Mouse (Mus musculus): ENCODE measurements around the gene Ppp2r2d.

Ppp2r2d gene

DNA sequence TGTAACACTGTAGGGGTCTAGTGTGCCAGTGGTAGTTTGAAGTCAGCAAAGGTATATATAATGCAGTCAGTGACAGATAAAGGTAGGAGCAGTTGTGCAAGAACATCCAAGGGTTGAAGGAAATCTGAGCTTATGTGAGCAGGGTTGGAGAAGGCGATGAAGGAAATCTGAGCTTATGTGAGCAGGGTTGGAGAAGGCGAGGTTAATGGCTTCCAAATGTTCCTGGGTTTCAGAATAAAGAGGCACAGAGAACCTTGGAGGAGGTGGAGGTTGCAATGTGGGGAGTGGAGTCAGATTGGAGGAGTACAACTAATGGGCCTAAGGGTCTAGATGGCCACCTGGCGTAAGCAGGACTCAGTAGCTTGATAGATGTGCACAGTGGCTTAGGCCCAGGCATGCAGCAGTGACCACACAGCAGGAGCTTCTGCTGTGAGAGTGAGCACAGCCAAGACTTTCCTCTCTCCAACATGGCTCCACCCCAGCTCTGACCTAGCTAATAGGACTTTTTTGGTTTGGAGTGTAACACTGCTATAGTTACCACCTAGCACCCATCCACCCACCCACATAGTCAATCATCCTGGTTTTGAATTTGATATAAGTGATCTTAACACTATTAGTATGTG, 18.2 kb downstream of the Ppp2r2d start:
- no peak for DNase-seq

DNA sequence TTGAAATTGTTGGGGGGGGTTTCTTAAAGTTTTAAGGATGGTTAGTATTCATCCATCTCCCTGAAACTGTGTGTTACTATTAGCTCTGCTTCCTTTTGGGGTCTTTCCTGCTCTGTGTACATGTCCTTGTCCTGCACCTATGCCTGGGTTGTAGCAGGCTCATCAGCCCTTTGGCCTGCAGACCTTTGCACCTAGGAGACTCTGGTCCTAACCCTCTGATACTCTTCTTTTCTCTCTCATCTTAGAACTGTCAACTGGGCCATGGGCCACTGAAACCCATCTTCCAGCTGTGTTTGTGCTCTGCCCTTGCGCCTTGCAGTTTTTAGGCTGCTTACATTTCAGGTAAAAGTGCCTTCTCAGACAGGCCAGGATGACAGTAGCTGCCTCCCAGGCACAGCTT, 18.9 kb downstream of the Ppp2r2d start:
- DNase-seq: no peak

DNA sequence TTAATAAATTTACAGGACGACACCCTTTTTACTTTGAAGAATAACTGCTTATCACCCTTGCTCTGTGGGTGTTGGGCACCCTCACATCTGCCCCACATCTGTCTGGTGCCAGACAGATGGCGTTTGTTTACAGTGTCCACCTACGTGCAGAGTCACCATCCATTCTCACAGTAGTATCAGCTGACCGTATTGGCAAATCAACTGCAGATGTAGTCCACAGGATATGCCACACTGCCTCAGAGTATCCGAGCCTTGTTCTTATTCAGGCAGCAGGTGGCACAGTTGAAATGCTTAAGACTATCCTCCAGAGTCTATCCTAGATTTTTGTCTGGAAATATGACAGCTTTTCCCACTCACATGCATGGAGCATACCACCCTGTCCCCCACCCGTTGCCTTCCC, 21.4 kb downstream of the Ppp2r2d start:
- no peak for DNase-seq

DNA sequence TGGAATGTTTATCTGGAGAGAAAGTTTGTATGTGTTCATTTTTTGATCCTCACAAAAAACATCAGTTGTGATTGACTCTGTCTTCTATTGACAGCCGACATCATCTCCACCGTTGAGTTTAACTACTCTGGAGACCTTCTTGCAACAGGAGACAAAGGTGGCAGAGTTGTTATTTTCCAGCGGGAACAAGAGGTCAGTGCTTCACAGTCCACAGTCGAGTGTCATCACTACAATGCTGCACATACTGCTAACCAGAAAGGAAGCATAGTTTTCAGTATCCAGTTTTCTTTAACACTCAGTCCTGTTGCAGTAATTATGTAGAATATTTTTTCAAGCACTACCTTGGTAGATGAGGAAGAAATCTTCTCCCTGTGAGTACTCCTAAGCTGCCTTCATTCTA, 22.4 kb downstream of the Ppp2r2d start:
- no peak for DNase-seq

DNA sequence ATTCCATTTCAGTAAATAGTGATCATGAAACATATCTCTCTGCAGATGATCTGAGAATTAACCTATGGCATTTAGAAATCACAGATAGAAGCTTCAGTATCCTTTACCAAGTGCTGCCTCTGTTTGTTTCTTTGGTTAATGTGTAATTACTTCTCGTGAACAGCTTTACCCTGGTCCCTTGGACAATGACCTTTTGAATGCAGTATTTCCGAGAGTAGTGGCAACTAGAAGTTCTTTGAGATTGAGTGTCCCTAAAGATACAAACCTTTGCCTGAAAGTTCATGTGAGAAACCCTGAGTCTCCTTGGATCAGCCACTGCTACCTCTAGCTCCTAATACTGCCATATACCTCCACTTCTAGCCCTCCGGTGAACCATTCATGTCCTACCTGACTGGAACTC, 27.1 kb downstream of the Ppp2r2d start:
- DNase-seq: peak; percentile 17

DNA sequence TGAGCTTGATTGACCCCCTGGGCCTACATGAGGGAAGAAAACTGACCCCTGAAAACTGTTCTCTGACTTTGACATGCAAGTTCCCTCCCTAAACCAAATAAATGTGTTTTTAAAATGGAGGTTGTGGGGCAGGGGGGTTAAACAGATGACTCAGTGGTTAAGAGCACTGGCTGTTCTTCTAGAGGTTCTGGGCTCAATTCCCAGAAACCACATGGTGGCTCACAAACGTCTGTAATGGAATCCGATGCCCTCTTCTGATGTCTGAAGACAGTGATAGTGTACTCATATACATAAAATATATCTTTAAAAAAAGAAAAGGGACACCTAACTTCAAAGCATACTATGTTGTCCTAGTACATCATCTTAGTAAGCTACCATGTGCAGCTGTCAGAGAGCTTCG, 29.2 kb downstream of the Ppp2r2d start:
- DNase-seq: no peak

DNA sequence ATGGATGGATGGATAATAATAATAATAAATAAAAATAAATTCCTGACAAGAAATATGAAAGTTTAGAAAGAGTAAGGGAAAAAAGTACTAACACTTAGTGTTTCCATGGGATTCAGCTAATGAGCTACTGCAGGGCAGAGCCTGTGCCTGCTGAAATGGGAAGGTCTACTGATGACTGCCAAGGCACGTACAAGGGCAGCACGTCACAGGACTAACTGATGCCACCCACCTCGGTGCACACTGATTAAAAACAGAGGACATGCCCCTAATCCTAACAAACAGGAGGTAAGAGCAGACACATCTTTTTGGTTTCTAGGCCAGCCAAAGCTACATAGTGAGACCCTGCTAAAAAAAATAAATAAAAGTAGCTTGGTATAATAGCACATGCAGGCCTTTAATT, 37.8 kb downstream of the Ppp2r2d start:
- DNase-seq: no peak

DNA sequence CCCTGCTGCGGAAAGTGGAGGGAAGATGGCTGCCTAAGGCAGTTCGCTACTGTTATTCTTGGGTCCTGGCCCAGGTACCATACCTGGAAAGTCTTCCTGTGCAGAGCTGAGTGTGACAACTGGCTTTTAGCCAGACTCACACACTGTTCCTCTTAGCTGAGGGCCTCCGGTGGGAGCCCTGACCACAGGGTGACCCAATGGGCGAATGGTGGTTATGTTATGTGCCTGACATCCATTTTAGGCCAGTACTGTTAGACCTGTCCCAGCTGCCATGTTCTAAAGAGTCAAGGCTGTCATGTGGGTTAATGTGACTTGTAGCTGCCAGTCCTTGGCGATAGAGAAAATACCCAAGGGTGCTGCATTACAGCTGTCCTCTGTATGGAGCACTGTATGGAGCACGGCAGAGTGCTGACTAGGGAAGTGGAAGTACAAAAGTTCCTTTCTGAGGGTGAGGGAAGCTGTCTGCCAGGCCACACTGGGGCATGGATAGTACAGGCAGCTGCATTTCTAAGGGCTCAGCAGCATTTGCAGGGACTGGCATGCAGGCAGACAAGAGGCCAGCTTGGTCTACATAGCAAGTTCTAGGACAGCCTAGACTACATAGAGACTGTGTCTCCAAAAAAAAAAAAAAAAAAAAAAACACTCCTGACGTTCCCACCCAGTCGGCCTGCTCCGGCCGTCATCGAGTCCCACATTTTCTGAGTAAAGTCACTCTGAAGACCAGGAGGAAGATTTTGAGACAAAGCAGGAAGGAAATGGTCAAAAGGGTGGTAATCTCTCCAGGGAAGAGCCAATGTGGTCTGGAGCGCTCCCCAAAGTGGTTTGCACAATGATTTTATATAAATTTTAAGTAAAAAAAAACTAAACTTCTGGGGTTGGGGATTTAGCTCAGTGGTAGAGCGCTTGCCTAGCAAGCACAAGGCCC, 39.7 kb downstream of the Ppp2r2d start:
- peak; percentile 19 for DNase-seq

DNA sequence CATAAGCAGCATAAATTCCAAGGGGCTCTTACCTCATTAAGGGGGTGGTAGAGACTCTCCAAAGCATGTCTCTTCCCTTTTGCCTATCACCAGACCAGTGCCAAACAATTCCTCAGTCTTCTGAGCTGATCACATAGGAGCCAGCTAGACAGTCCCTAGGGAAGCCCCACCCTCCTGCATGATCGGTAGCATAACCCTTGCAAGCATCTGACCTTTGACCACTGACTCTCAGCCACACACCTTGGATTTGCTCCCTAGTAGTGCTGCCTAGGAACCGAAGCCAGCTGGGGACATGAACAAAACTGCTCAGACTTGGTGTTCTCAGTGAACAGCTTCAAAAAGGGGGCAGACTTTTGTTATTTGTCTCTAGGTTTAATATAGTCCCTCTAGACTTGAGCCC, 52.2 kb downstream of the Ppp2r2d start:
- peak; percentile 71 for DNase-seq

DNA sequence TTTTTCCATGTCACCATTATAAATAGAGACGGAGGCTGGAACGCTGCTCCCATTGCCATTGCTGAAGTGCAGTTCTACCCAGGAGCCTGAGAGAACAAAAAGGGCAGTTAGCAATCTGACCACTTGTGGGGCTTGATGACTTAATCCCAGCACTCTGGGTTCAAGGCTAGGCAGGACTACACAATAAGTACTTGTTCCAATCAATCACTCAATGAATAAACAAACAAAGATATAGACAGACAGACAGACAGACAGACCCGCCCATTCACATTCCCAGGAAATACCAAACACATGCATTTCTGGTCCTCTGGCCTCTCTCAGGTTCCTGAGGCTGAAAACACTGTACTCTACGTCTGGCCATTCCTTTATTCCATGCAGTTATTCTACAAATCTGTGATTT, 52.9 kb downstream of the Ppp2r2d start:
- DNase-seq: no peak

DNA sequence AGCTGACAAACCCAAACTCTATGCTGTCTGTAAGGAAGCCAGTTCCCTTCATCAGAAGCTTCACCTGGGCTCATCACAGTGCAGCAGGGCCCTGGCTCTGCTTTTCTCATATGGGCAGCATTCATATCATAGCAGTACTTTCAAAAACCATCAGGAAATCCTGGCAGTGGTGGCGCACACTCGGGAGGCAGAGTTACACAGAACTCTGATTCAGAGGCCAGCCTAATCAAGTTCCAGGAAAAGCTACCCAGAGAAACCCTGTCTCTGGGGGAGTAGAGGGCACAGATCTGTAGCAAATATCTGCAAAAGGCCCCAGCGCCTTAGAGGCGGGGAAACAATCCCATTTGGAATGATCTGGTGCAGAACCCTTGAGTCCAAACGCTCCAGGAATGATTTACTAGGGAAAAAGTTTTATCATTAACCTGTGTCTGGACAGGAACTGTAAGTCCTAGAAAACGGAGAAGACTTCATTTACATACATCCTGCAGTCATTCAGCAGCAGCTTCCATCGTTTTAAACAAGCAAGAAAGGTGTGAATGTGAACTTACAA, 58.1 kb downstream of the Ppp2r2d start:
- DNase-seq: peak; percentile 75

DNA sequence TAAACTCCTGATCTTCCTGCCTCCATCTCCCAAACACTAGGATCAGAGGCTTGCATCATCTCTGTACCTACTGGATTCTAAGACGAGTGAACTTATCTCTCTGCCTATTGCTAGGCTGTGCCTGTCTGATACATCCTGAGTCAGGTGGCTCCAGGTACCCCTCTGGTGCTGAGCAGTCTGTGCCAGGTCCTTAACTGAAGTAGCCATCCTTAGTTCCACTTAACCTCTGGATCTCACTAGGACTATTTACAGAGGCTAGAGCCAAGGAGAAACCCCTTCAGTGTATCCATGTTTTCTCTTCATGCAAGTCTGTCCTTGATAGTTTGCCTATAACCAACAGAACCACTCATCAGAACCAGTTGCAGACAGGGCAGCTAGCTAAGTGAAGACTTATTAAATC, 60.6 kb downstream of the Ppp2r2d start:
- DNase-seq: no peak

DNA sequence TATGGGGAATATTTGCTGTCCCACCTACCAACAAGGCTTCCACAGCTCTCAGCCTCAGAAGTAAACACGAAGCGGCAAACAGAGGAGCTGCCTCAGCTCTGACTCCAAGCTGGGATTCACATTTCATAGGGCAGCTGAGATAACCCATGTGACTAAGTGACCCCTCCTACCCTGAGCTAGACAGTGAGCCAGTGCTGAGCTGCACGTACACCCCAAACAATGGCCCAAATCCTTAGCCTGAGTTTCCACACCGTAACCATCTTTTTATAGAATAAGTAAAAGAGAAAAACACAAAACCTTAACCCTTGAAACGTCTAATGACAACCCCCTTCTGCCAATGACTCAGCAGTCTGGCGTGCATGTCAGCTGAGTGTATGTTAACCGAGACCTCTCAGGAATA, 61.2 kb downstream of the Ppp2r2d start:
- peak; percentile 59 for DNase-seq

DNA sequence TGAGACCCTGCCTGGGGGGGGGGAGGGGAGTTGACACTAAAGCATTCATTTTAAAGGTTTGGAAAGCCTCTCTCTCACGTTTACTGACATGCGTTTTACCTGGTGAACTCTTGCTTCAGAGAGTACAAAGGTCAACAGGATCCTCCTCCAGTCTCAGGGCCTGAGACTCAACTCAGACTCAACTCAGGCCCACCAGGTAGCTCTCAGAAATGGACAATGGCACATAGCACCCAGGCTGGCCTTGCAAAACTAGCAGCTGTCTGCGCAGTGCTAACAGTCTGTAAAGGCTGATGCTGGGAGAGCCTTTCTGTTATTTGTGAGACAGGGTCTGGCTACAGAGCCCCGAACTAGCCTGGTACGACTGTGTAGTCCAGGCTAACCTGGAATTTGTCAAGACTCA, 62.1 kb downstream of the Ppp2r2d start:
- peak; percentile 56 for DNase-seq

DNA sequence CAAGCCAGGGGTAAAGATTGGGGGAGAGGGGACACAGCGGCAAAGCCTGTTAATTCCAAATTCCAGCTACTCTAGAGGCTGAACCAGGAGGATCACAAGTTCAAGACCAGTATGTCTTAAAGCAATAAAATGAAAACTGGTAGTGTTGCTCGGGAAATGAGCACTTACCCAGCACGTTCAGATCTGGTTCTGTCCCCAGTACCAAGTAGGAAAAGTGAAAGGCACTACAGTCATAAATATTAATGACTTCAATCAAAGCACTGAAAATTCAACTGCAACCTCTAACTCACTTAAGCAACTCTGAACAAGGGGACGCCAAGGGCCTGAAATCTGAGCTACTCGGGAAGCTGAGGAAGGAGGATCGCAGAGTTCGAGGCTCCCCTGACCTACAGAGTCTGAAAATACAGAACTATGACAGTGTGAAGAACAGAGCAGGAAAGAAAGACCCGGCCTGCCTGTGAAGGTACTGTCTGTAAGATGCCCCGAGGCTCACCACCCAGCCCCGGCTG, 62.9 kb downstream of the Ppp2r2d start:
- DNase-seq: no peak

DNA sequence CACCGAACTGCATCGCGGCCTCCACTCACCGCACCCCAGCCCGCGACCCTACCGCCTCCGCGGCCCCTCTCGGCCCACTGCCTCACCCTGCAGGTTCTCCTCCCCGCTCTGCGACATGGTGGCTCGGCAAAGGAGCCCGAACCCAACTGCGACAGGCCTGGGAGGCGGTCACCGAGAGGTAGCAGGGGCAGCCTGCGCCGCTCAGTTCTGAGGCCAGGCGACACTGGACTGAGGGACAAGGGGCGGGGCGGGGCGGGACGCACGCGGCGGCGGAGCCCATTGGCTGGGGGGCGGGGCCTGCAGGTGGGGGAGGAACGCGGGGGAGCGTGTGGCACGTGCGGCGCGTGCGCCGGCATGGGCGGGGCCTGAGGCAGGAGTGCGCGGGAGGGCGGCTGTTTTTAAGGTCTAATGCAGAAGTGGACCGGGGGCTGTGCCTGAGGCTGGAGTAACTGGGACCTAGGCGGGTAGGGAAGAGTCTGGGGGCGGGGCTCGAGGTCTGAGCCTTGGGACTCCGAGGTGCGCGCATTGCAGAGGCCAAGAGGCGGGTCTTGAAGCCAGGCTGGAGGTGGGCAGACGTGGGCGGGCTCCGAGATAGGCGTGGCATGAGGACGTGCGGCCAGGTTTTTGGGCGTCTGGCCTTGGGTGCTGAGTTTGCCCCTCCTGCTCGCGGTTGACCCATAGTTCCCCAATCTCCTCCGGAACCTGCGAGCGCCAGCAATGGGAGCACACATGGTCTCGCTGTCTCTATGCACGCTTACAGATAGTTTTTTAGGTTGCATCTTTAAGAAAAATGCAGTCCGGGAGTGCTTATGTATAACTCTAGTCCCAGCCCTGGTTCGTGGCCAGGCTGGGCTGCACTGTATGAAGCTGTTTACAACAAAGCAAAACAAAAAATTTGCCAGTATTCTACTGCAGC, 63.7 kb downstream of the Ppp2r2d start, which contains the start of gene Bnip3:
Bnip3 (minus strand) TSS at position 243 of the 916 bp plus-strand sequence.
- DNase-seq: peak; percentile 96

DNA sequence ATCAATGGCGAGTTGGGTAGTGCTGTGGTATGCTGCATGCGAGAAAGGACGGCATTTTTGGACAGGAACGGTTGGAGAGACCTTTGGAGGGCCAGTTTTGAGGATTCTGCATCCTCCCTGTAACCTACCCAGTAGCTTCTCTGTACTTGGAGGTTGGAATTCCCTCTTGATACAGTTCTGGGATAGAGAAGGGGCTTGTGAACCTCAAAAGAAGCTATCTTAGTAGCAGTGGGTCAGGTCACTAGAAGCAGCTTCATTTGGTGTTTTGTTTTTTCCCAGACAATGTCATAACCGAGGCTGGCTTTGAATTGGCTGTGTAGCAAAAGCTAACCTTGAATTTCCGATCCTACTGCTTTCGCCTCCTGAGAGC, 64.3 kb downstream of the Ppp2r2d start:
- no peak for DNase-seq

DNA sequence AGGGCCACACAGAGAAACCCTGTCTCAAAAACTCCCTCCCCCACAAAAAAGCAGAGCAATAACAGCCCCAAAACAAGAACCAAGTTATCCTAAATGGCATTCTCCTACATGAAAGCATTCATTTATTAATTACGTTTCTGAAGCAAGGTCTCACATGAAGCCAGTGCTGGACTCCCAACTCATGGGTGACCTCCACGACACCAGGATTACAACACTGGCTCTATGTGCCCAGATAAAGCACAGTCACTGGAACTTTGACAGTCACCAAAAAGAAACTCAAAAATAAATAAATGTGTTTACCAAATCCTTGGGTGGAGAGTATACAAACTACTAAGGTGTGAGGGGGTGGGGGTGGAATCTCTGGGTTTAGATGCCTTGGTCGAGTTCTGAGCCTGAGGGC, 67.7 kb downstream of the Ppp2r2d start:
- DNase-seq: no peak

DNA sequence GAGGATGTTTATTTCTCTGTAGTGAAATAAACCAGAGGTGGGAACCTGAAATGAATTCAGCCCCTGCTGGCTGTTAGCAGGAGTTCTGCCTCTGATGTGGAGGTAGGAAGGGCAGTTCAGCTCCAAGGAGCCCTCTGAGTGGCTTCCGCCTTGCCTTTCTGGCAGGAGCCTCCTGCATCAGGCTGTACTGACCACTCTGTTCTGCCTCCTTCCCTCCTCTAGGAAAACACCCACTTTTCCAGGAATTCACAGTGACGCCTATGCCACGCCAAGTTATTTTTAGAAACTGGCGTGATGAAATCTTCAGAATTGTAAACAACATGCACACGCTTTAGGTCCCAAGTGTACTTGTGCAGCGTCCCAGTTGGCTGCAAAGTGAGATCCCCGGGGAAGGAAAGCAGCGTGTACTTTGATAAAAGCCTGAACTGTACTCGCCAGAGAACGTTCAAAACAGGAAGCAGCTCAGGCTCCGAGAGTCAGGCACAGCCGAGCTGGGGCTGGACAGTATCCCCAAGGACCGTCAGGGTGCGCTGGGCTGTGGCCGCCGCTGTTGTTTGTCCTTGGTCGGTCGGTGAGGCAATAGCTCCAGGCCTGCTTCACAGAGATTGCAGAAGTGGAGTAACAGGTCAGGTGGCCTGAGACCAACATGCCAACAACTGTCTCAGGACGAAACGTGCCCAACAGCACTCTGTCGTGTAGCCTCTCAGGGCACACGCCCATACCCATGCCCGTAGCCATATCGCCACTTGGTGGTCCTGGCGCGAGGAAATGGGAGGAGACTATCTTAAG, 73.5 kb downstream of the Ppp2r2d start:
- peak; percentile 84 for DNase-seq

DNA sequence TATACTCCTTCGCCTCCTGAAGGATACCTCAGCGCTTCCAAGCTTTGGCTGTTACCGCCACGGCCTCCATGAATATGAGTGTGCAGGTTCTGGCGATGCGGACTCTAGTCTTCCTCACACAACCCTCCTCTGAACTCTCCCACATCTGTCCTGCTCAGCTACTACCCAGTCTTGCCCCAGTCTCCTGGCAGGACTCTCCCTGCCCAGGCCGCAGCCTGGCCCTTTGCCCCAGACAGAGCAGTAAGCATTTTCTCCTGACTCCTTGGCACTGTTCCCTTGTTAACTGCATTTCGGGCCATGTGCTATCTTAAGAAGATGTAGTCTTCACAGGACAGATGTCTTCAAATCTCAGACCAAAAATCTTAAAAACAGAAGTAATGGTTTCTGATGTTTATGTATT, 75.7 kb downstream of the Ppp2r2d start:
- peak; percentile 61 for DNase-seq

DNA sequence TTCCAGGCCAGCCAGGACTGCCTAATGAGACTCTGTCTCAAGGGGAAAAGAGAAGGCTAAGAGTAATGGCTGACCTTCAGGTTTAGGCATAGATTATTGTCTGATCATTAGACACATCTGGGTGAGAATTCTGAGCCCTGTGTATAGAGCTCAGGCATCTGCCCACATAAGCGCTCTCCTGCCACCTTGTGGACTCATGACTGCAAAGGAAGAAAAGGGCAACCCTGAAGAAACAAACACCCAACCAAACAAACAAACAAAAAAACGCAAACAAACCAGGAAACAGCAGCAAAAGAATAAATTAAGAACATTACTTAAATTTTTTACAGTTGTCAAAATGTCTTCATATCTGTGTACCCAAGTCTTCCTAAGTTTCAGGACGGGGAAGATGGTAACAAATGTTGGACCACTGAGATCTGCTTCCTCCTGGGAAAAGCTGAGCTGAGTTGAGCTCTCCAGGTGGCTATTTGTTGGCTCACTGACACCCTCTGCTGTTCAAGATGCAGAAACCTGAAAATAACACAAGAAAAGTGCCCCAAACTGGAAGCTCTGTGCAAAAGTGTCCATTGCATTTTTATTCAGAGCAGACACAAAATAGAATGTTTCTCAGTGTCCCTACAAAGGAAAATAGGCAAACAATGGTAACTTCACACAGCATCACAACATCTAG, 78.0 kb downstream of the Ppp2r2d start:
- peak; percentile 31 for DNase-seq
